Mouse (Mus musculus) liver, adult (tissue): Measurements from ENCODE around the gene Olfr807.

Experiments used
- GATA4 ChIP-seq: IDR thresholded peaks from 2 replicates; pipeline ENCODE4 v1.6.1; 2014; ENCODE audit warnings: mild to moderate bottlenecking, low read length; ENCODE audit not compliant: insufficient replicate concordance

Gene Olfr807

GRCm38 (mm10) chr10:129757693-129758092, at the start of gene Olfr807:
Gene Olfr807 (minus strand): TSS chr10:129757793.
- no peak for TF ChIP-seq GATA4

DNA sequence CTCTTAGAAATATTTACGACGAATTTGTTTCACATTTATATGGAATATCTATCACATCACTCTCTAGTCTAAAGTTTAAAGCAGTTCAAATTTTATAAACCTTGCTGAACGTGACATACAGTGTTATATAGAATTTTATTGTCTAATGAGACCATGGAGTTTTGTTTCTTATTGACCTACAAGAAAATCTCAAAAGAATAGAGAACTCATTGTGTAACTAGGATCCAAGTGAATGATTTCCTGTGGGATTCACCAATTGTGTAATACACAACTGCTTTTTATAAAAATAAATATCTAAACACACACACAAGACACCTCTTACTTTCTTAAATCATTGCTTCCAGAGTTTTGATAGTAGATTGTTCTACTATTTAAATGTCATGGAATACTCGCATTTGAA, 46.7 kb upstream of the Olfr807 start, which contains the start of gene Olfr811:
Gene Olfr811 (minus strand): TSS at position 101 of the 400 bp plus-strand sequence.
- no peak for TF ChIP-seq GATA4

GRCm38 (mm10) chr10:129794817-129795216, 37.2 kb upstream of the Olfr807 start, which contains the start of gene Olfr810:
Gene Olfr810 (minus strand): TSS chr10:129794917.
- no peak for TF ChIP-seq GATA4

DNA sequence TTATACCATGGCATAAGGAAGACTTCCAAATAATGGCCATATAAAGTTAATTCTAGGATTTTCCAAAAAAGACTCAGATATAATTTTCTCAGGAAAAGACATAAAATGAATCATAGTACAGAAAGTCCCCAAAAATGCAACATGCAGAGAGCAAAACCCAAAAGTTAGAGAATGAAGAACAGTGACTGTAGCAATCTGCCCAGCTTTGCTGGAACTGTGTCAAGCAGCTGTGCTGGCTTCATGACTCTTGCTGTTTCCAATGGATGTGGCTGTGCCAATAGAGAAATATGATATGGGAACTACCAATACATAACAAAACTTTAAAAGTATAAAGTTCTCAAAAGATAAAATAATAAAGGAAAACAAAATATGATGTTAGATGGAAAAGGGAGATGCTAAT, 20.5 kb upstream of the Olfr807 start:
- TF ChIP-seq GATA4, result no peak

DNA sequence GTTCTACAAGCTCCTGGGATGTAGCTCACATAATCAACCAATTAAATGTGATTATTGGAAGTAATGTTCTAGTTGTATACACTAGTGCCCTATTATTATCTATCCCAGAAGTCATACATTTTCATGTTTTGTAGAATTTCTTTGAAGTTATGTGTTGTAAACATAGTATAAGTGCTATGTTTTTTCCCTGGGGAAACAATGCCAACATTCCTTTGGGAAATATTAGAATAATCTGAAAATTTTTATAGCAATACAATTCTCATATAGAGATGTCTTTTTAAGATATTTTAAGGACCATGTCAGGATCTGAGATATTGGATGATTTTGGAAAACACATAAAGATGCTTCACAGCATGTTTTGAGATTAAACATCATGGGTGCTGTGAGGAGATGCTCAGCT, 16.7 kb upstream of the Olfr807 start, which contains the start of gene Olfr809:
Gene Olfr809 (plus strand): TSS at position 301 of the 400 bp plus-strand sequence.
- no peak for TF ChIP-seq GATA4

GRCm38 (mm10) chr10:129765182-129765581, 7.6 kb upstream of the Olfr807 start, which contains the start of gene Olfr808:
Gene Olfr808 (plus strand): TSS chr10:129765482.
- TF ChIP-seq GATA4, result no peak

- no peak for TF ChIP-seq GATA4
These were observed 15.8 kb downstream of the Olfr807 start, which contains the start of gene Olfr806 for GRCm38 (mm10) chr10:129741821-129742220. Gene Olfr806 (minus strand): TSS chr10:129741921.

- no peak for TF ChIP-seq GATA4
These were observed 28.3 kb downstream of the Olfr807 start, which contains the start of gene Olfr805 for GRCm38 (mm10) chr10:129729275-129729674. Gene Olfr805 (minus strand): TSS chr10:129729375.
